ENCODE assay signal across 22 mouse cellular contexts in the genomic region with DNA sequence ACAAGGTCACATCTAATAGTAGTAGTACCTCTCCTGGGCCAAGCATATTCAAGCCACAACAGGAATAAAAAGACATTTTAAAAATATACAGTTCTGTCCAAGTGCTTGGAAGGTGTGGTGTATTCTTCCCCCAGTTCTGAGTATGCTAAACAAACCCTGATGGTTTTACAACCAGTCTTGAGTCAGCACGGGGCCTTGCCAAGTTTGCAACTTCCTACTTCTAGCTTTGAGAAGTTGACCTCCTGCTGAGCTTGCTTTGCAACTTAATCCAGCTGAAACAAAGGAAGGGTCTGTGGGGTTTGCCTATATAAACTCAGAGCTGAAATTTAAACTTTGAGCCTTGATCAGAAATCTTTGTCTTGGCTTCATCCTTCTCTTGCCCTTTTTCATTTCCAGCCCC. TPM values are rescaled to one million over a fixed set of nuclear protein-coding genes. Genes with fewer than 3 reads are reported as not detected.
A peak's percentile ranks its signal among the peaks of the same experiment; 100 is the strongest.
DNase-seq lines count a peak whose midpoint lies in the region; ATAC-seq and TF ChIP-seq lines count a peak whose summit lies in the region.
"Had no signal": no experiment of that assay in that cellular context is flagged by ENCODE, and none has a peak within 500 bp of the region (broad histone marks: within the 10 kb centered on the region; RNA-seq: fewer than 3 reads in every experiment).

No protein-coding gene starts in this region.

- peak; percentile 32 for DNase-seq in hindbrain, postnatal 0 days (ENCODE audit: low spot score)
- DNase-seq in hindbrain, embryonic 11.5 days (ENCODE audit: low spot score) = no peak
- DNase-seq in A20 (ENCODE audit: low read depth, low spot score) = peak; percentile 23
- DNase-seq in NIH3T3 (ENCODE audit: low read depth) = peak; percentile 95
- peak; percentile 89 for DNase-seq in embryonic facial prominence, embryonic 14.5 days (ENCODE audit: low spot score)
- no peak for DNase-seq in left cerebral cortex, adult 11 months (ENCODE audit: low spot score)
- no peak for DNase-seq in left cerebral cortex, adult 8-10 months (ENCODE audit: low spot score in 2 of 2)
- DNase-seq: cerebellum, adult 9-10 months; gastrocnemius, adult 2 months; layer of hippocampus, postnatal 36 days; retina, postnatal 1 day; spleen, adult 18-20 months; thymus, postnatal 4 days had no signal

- H3K4me1 ChIP-seq in hindbrain, postnatal 0 days (ENCODE audit: insufficient read depth, low read length) = 0 out of 2 replicates have a peak, but pooled peaks cover 6% of the 10 kb centered on the region
- H3K4me1 ChIP-seq in hindbrain, embryonic 11.5 days (replicated peaks; ENCODE audit: control insufficient read depth, insufficient read depth, low read length) = no peaks in the 10 kb centered on the region
- peaks cover 4% of the 10 kb centered on the region; the same call in 1 of the 2 replicates for H3K4me1 ChIP-seq in embryonic facial prominence, embryonic 14.5 days (ENCODE audit: control insufficient read depth, insufficient read depth, low read length)
- H3K4me1 ChIP-seq: embryonic facial prominence, embryonic 12.5 days had no signal

- 4% methylated on average over 1 of the region's 1 CpGs for WGBS in hindbrain, postnatal 0 days
- 4% methylated on average over 1 of the region's 1 CpGs for WGBS in hindbrain, embryonic 11.5 days
- 10% methylated on average over 1 of the region's 1 CpGs for WGBS in embryonic facial prominence, embryonic 14.5 days

- TF ChIP-seq CTCF in hindbrain, postnatal 0 days (IDR thresholded peaks at IDR 0.05; ENCODE audit: low read depth) = no peak

- H3K27me3 ChIP-seq in hindbrain, postnatal 0 days (ENCODE audit: insufficient read depth, low read length) = no peaks in the 10 kb centered on the region
- H3K27me3 ChIP-seq in hindbrain, embryonic 11.5 days (ENCODE audit: control insufficient read depth, insufficient read depth, low read length) = no peaks in the 10 kb centered on the region
- H3K27me3 ChIP-seq in embryonic facial prominence, embryonic 14.5 days (replicated peaks; ENCODE audit: control insufficient read depth, insufficient read depth, low read length) = no peaks in the 10 kb centered on the region
- H3K27me3 ChIP-seq: embryonic facial prominence, embryonic 12.5 days; forebrain, embryonic 15.5 days; limb, embryonic 15.5 days had no signal

- no peaks in the 10 kb centered on the region for H3K36me3 ChIP-seq in hindbrain, postnatal 0 days (ENCODE audit: insufficient read depth, low read length)
- H3K36me3 ChIP-seq in hindbrain, embryonic 11.5 days (ENCODE audit: control insufficient read depth, insufficient read depth, low read length) = no peaks in the 10 kb centered on the region
- peaks cover 12% of the 10 kb centered on the region; the same call in 1 of the 2 replicates for H3K36me3 ChIP-seq in embryonic facial prominence, embryonic 14.5 days (ENCODE audit: control insufficient read depth, insufficient read depth, low read length)
- H3K36me3 ChIP-seq: forebrain, embryonic 15.5 days had no signal

- no peaks in the 10 kb centered on the region for H3K9me3 ChIP-seq in hindbrain, postnatal 0 days (ENCODE audit: low read length)
- H3K9me3 ChIP-seq in hindbrain, embryonic 11.5 days (ENCODE audit: control insufficient read depth, low read length) = no peaks in the 10 kb centered on the region
- H3K9me3 ChIP-seq in embryonic facial prominence, embryonic 14.5 days (ENCODE audit: control insufficient read depth, low read length) = no peaks in the 10 kb centered on the region
- H3K9me3 ChIP-seq: embryonic facial prominence, embryonic 12.5 days; forebrain, embryonic 15.5 days; hindbrain, embryonic 10.5 days; limb, embryonic 15.5 days had no signal

- no peak overlapping the region for H3K4me2 ChIP-seq in hindbrain, postnatal 0 days (ENCODE audit: low read depth, low read length)
- H3K4me2 ChIP-seq in hindbrain, embryonic 11.5 days (replicated peaks; ENCODE audit: low read depth, low read length) = no peak overlapping the region
- no peak overlapping the region for H3K4me2 ChIP-seq in embryonic facial prominence, embryonic 14.5 days (ENCODE audit: low read depth, low read length)
- H3K4me2 ChIP-seq: embryonic facial prominence, embryonic 12.5 days; forebrain, embryonic 15.5 days; heart, embryonic 11.5 days; limb, embryonic 15.5 days had no signal

- no peak overlapping the region for H3K9ac ChIP-seq in hindbrain, postnatal 0 days (replicated peaks; ENCODE audit: low read length)
- H3K9ac ChIP-seq in hindbrain, embryonic 11.5 days (ENCODE audit: low read depth, low read length) = no peak overlapping the region
- H3K9ac ChIP-seq in embryonic facial prominence, embryonic 14.5 days (ENCODE audit: low read depth, low read length) = no peak overlapping the region
- H3K9ac ChIP-seq: embryonic facial prominence, embryonic 12.5 days; forebrain, embryonic 15.5 days; limb, embryonic 15.5 days had no signal

- no peak for ATAC-seq in hindbrain, postnatal 0 days
- ATAC-seq in hindbrain, embryonic 11.5 days (ENCODE audit: low FRiP score) = no peak
- ATAC-seq in embryonic facial prominence, embryonic 14.5 days (ENCODE audit: low read depth) = no peak
- ATAC-seq: CD4-positive, CD25-positive, alpha-beta regulatory T cell, adult 4 months; forebrain, embryonic 15.5 days; intestine, embryonic 16.5 days had no signal

- no peak overlapping the region for H3K27ac ChIP-seq in hindbrain, postnatal 0 days
- no peak overlapping the region for H3K27ac ChIP-seq in hindbrain, embryonic 11.5 days (ENCODE audit: low read depth, low read length)
- H3K27ac ChIP-seq in embryonic facial prominence, embryonic 14.5 days (replicated peaks; ENCODE audit: low read depth, low read length) = no peak overlapping the region
- H3K27ac ChIP-seq: embryonic facial prominence, embryonic 12.5 days; forebrain, embryonic 15.5 days; gastrocnemius, adult 2 months; hindbrain, embryonic 10.5 days; limb, embryonic 15.5 days; stomach, postnatal 0 days had no signal

- H3K4me3 ChIP-seq in hindbrain, postnatal 0 days (ENCODE audit: low read length) = no peak overlapping the region
- no peak overlapping the region for H3K4me3 ChIP-seq in hindbrain, embryonic 11.5 days (ENCODE audit: low read depth, low read length)
- H3K4me3 ChIP-seq in embryonic facial prominence, embryonic 14.5 days (ENCODE audit: low read depth, low read length) = no peak overlapping the region
- H3K4me3 ChIP-seq: embryonic facial prominence, embryonic 12.5 days; forebrain, embryonic 15.5 days; gastrocnemius, adult 2 months; hindbrain, embryonic 10.5 days; limb, embryonic 15.5 days had no signal

RNA-seq across cellular contexts. Expression of a gene that starts 4.4 kb away (rescaled TPM):
- total RNA-seq in hindbrain, postnatal 0 days (2014; rRNA removed) = 60.9 and 68.5 TPM in 2 replicates
- 62.5 and 63.3 TPM in 2 replicates for polyA plus RNA-seq in hindbrain, postnatal 0 days (2015; fragmentation: Nextera tagmentation; extraction: Ambion mirVana)
- 41.8 and 43.6 TPM in 2 replicates for polyA plus RNA-seq in hindbrain, embryonic 11.5 days (2014; fragmentation: Nextera tagmentation; extraction: Ambion mirVana)
- 54.0 and 56.2 TPM in 2 replicates for polyA plus RNA-seq in embryonic facial prominence, embryonic 14.5 days (2014; fragmentation: Nextera tagmentation; extraction: Ambion mirVana)
- total RNA-seq in left cerebral cortex, adult 8-10 months (2022) = 10 to 100 TPM; 59.9 to 69.8 (median 64.9) TPM

RNA-seq across cellular contexts. Expression of a gene that starts 11.3 kb away (rescaled TPM):
- total RNA-seq in hindbrain, postnatal 0 days (2014; rRNA removed) = 0.40 and 0.68 TPM in 2 replicates
- 0.13 and 0.19 TPM in 2 replicates for polyA plus RNA-seq in hindbrain, postnatal 0 days (2015; fragmentation: Nextera tagmentation; extraction: Ambion mirVana)
- polyA plus RNA-seq in hindbrain, embryonic 11.5 days (2014; fragmentation: Nextera tagmentation; extraction: Ambion mirVana) = 0.05 and 0.08 TPM in 2 replicates
- 0.06 TPM in 1 of 2 replicates, not detected in the other for polyA plus RNA-seq in embryonic facial prominence, embryonic 14.5 days (2014; fragmentation: Nextera tagmentation; extraction: Ambion mirVana)
- total RNA-seq in left cerebral cortex, adult 8-10 months (2022) = under 1 TPM; 0.15 to 0.68 (median 0.28) TPM
- total RNA-seq: monocyte, adult 5-6 weeks had no signal
- polyA plus RNA-seq: CD4-positive, CD25-positive, alpha-beta regulatory T cell, adult 4 months had no signal

RNA-seq across cellular contexts. Expression of a gene that starts 27.2 kb away (rescaled TPM):
- 42.1 and 92.6 TPM in 2 replicates for total RNA-seq in hindbrain, postnatal 0 days (2014; rRNA removed)
- 67.9 and 71.9 TPM in 2 replicates for polyA plus RNA-seq in hindbrain, postnatal 0 days (2015; fragmentation: Nextera tagmentation; extraction: Ambion mirVana)
- 55.0 and 63.6 TPM in 2 replicates for polyA plus RNA-seq in hindbrain, embryonic 11.5 days (2014; fragmentation: Nextera tagmentation; extraction: Ambion mirVana)
- 79.4 and 81.1 TPM in 2 replicates for polyA plus RNA-seq in embryonic facial prominence, embryonic 14.5 days (2014; fragmentation: Nextera tagmentation; extraction: Ambion mirVana)
- total RNA-seq in left cerebral cortex, adult 8-10 months (2022) = 10 to 100 TPM; 44.8 to 51.9 (median 48.3) TPM

RNA-seq across cellular contexts. Expression of a gene that starts 56.0 kb away (rescaled TPM):
- total RNA-seq in hindbrain, postnatal 0 days (2014; rRNA removed) = 27.7 and 36.9 TPM in 2 replicates
- polyA plus RNA-seq in hindbrain, postnatal 0 days (2015; fragmentation: Nextera tagmentation; extraction: Ambion mirVana) = 6.5 TPM in 2 replicates
- 6.2 and 8.1 TPM in 2 replicates for polyA plus RNA-seq in hindbrain, embryonic 11.5 days (2014; fragmentation: Nextera tagmentation; extraction: Ambion mirVana)
- 3.0 and 3.4 TPM in 2 replicates for polyA plus RNA-seq in embryonic facial prominence, embryonic 14.5 days (2014; fragmentation: Nextera tagmentation; extraction: Ambion mirVana)
- total RNA-seq in left cerebral cortex, adult 8-10 months (2022) = 1 to 10 TPM; 7.2 to 8.6 (median 7.9) TPM
- total RNA-seq: monocyte, adult 5-6 weeks had no signal

Comparison
In these comparisons a context has a peak if more than half of its experiments do, and no peak if none do; other contexts are left out.
1. DNase-seq: peak in hindbrain, postnatal 0 days (single experiment), A20 (single experiment), NIH3T3 (single experiment) and embryonic facial prominence, embryonic 14.5 days (single experiment); none in hindbrain, embryonic 11.5 days (single experiment), left cerebral cortex, adult 11 months (single experiment) and left cerebral cortex, adult 8-10 months (0 of 2).